Mouse (Mus musculus): ENCODE results near the gene Fbxw8.

GRCm38 (mm10) chr5:118043761-118044160 is 111.5 kb downstream of the Fbxw8 start:
- no peak for TF ChIP-seq CTCF (IDR thresholded peaks at IDR 0.05; ENCODE audit: low read depth, low read length)
- no peak for TF ChIP-seq POLR2A (IDR thresholded peaks at IDR 0.05; ENCODE audit: insufficient read depth, low read length)
- TF ChIP-seq EP300 (IDR thresholded peaks at IDR 0.05; ENCODE audit: insufficient read depth, low read depth, low read length) = no peak
